Mouse (Mus musculus): ENCODE data around the gene Dclk1. TPM values are rescaled to one million over a fixed set of nuclear protein-coding genes. Genes with fewer than 3 reads are reported as not detected.
A peak's percentile ranks its signal among the peaks of the same experiment; 100 is the strongest.

Dclk1 gene
- polyA plus RNA-seq, 1 experiment from 2014 or later: 277 TPM

DNA sequence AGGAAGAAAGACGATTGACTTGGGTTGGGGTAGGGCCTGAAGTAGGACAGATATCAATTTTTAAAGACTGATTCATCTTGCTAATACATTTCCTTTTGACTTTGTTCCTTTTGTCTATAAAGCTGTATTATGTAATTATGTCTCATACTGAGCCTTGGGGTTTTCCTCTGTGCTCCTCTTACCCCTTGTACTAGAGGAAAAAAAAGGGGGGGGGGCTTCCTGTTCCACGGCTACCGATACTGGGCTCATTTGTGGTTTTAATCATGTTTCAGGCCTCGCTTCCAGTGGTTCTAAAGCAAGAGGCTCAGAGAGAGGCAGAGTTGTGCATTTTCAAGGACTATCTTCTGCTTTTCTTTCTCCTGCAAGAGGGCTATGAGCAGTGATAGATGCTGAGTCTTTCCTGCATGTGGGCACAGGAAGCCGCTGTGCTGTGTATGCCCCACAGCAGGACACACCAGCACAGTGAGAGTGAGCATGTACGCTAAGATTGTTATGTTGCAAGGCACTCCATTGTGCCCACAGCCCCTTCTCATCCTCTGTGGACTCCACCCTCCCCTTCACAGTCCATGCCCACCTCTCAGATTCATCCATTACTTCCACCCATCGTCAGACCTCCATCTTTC lies 196.8 kb downstream of the Dclk1 start:
- no peaks in the 10 kb centered on the region for H3K27me3 ChIP-seq (replicated peaks; ENCODE audit: control insufficient read depth, insufficient read depth, low read length)
- no peaks in the 10 kb centered on the region for H3K36me3 ChIP-seq (ENCODE audit: control insufficient read depth, insufficient read depth)
- ATAC-seq: no peak
- no peak overlapping the region for H3K9ac ChIP-seq (replicated peaks; ENCODE audit: low read depth, low read length)
- WGBS: 81% methylated on average over 7 of the region's 7 CpGs
- no peaks in the 10 kb centered on the region for H3K9me3 ChIP-seq (ENCODE audit: control insufficient read depth, low read length)
- H3K4me2 ChIP-seq (ENCODE audit: low read length): no peak overlapping the region
- H3K27ac ChIP-seq (ENCODE audit: low read length): no peak overlapping the region
- peaks cover 21% of the 10 kb centered on the region for H3K4me1 ChIP-seq (replicated peaks; ENCODE audit: control insufficient read depth, insufficient read depth, low read length)
- no peak overlapping the region for H3K4me3 ChIP-seq (replicated peaks; ENCODE audit: low read length)

DNA sequence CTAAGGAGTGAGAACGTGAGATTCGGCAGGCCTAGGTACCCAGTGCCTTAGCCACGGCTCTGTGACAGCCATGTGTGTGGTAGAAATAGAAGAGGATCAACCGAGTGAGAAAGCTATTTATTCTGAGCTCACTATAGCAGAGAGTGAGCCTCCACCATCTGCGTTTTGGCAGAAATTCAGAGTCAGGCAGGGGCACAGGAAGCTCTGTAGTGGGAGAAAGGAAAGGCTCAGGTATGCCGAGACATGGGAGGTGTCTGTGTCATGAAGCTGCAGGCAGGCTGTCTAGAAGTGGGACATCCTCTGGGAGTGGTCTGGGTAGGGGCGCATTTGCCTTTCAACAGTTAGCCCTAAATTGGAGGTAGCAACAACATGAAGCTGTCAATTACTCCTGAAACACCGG lies 198.2 kb downstream of the Dclk1 start:
- Histone ChIP-seq H3K4me2 (ENCODE audit: low read length) (no peak overlapping the region), H3K4me1 (replicated peaks; ENCODE audit: control insufficient read depth, insufficient read depth, low read length) (peaks cover 21% of the 10 kb centered on the region), H3K4me3 (replicated peaks; ENCODE audit: low read length) (no peak overlapping the region), H3K36me3 (ENCODE audit: control insufficient read depth, insufficient read depth) (no peaks in the 10 kb centered on the region), H3K9ac (replicated peaks; ENCODE audit: low read depth, low read length) (no peak overlapping the region), H3K27ac (ENCODE audit: low read length) (peak overlapping the region; percentile 48), H3K27me3 (replicated peaks; ENCODE audit: control insufficient read depth, insufficient read depth, low read length) (no peaks in the 10 kb centered on the region), H3K9me3 (ENCODE audit: control insufficient read depth, low read length) (no peaks in the 10 kb centered on the region)
- peak; percentile 75 for ATAC-seq
- 45% methylated on average over 8 of the region's 8 CpGs for WGBS

DNA sequence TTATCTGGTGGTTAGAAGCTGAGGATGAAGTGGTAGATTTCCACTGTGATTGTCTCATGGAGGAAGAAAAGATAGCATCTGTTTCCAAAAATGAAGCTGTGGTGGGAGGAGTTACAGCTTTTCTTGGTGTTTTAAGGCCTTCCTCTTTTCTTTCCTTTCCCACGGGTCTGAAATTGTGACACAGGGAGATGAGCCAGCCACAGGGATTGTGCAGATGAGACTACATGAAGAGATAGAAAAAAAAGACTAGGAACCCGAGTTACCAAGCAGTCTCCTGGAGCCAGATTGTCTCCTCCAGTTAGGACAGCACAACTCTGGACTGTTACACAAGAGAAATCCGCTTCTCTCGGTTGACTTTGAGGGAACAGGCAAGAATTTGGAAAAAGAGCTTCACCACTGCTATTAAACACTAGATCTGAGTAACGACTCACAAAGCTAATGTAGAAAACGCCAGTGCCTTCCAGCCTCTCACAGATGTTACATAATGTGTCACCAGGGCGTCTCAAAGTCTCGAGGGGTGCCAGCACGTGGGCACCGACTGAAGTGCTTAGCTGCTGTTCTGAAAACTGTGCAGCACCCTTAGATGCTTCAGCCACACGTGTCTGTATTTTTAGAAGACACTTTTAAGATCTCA lies 200.0 kb downstream of the Dclk1 start:
- Histone ChIP-seq H3K27ac (ENCODE audit: low read length) (no peak overlapping the region), H3K9ac (replicated peaks; ENCODE audit: low read depth, low read length) (no peak overlapping the region), H3K4me2 (ENCODE audit: low read length) (no peak overlapping the region), H3K4me3 (replicated peaks; ENCODE audit: low read length) (no peak overlapping the region), H3K36me3 (ENCODE audit: control insufficient read depth, insufficient read depth) (no peaks in the 10 kb centered on the region; the same call in 1 of the 2 replicates), H3K4me1 (replicated peaks; ENCODE audit: control insufficient read depth, insufficient read depth, low read length) (peaks cover 23% of the 10 kb centered on the region), H3K27me3 (replicated peaks; ENCODE audit: control insufficient read depth, insufficient read depth, low read length) (no peaks in the 10 kb centered on the region), H3K9me3 (ENCODE audit: control insufficient read depth, low read length) (no peaks in the 10 kb centered on the region)
- ATAC-seq: no peak
- WGBS: 75% methylated on average over 11 of the region's 11 CpGs

DNA sequence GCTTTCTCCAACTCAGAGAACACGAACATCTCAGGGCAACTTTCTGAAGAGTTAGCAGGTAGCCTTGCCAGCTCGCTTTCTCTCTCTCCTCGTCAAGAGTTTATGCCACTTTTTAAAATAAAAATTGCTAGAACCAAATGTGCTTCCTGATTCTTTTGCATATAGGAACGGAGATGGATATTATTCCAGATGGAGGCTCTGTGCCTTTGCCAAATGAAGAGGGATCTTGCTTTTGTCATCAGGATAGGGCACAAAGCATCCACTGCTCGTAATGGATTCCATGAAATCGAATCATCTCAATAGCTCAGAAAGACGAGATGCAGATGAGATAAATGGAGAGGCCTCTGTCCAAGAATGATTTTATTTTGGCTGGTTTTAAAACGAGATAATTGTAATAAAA lies 201.1 kb downstream of the Dclk1 start:
- H3K36me3 ChIP-seq (ENCODE audit: control insufficient read depth, insufficient read depth): no peaks in the 10 kb centered on the region; the same call in 1 of the 2 replicates
- H3K4me3 ChIP-seq (replicated peaks; ENCODE audit: low read length): no peak overlapping the region
- 62% methylated on average over 8 of the region's 8 CpGs for WGBS
- peak overlapping the region; percentile 16; the same call in 1 of the 2 replicates for H3K27ac ChIP-seq (ENCODE audit: low read length)
- H3K27me3 ChIP-seq (replicated peaks; ENCODE audit: control insufficient read depth, insufficient read depth, low read length): no peaks in the 10 kb centered on the region
- ATAC-seq: no peak
- H3K9ac ChIP-seq (replicated peaks; ENCODE audit: low read depth, low read length): no peak overlapping the region
- no peaks in the 10 kb centered on the region for H3K9me3 ChIP-seq (ENCODE audit: control insufficient read depth, low read length)
- H3K4me1 ChIP-seq (replicated peaks; ENCODE audit: control insufficient read depth, insufficient read depth, low read length): peaks cover 34% of the 10 kb centered on the region
- H3K4me2 ChIP-seq (ENCODE audit: low read length): no peak overlapping the region

DNA sequence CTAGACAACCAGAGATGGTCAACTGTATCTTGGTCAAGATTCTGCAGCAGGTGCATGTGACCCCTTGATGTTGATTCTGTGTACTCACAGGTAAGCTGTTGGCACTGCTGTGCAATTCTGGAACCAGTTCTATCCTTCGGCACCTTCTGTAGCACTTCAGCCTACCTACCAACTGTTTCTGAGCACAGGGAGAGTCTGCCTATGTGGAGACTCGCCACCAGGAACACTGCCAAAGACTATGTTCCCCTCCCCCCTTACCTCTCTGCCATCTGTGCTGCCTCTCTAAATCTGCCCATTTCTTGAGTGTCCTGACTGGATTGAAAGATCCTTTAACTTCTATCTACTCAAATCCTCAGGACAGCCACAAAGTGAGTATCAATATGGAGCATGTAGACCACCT lies 201.6 kb downstream of the Dclk1 start:
- peaks cover 34% of the 10 kb centered on the region for H3K4me1 ChIP-seq (replicated peaks; ENCODE audit: control insufficient read depth, insufficient read depth, low read length)
- H3K4me2 ChIP-seq (ENCODE audit: low read length): no peak overlapping the region
- H3K9ac ChIP-seq (replicated peaks; ENCODE audit: low read depth, low read length): no peak overlapping the region
- no peak overlapping the region; the same call in 1 of the 2 replicates for H3K27ac ChIP-seq (ENCODE audit: low read length)
- no peak for ATAC-seq
- H3K27me3 ChIP-seq (replicated peaks; ENCODE audit: control insufficient read depth, insufficient read depth, low read length): no peaks in the 10 kb centered on the region
- H3K36me3 ChIP-seq (ENCODE audit: control insufficient read depth, insufficient read depth): no peaks in the 10 kb centered on the region; the same call in 1 of the 2 replicates
- no peaks in the 10 kb centered on the region for H3K9me3 ChIP-seq (ENCODE audit: control insufficient read depth, low read length)
- no peak overlapping the region for H3K4me3 ChIP-seq (replicated peaks; ENCODE audit: low read length)
- 39% methylated on average over 2 of the region's 2 CpGs for WGBS

DNA sequence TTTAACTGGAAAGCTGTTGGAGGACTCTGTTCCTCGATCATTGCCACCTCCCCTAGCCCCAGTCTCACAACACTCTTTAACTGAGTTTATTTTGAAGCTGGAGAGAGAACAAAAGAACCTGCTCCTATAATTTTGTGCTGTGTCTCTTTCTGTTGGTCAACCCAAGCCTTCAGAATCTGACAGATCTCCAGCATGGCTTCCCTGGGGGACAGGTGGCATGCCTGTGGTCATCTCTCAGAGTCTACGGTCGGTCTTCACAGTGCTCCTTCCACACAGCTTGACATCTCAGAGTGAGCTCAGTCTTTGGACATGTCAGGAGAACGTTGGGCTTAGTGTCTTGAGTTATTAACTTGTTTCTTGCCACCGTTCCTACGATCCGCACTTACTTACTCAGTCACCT lies 204.5 kb downstream of the Dclk1 start:
- WGBS: 92% methylated on average over 7 of the region's 7 CpGs
- Histone ChIP-seq H3K9ac (replicated peaks; ENCODE audit: low read depth, low read length) (no peak overlapping the region), H3K27ac (ENCODE audit: low read length) (no peak overlapping the region), H3K9me3 (ENCODE audit: control insufficient read depth, low read length) (no peaks in the 10 kb centered on the region), H3K4me3 (replicated peaks; ENCODE audit: low read length) (no peak overlapping the region), H3K27me3 (replicated peaks; ENCODE audit: control insufficient read depth, insufficient read depth, low read length) (no peaks in the 10 kb centered on the region), H3K36me3 (ENCODE audit: control insufficient read depth, insufficient read depth) (no peaks in the 10 kb centered on the region; the same call in 1 of the 2 replicates), H3K4me1 (replicated peaks; ENCODE audit: control insufficient read depth, insufficient read depth, low read length) (peaks cover 21% of the 10 kb centered on the region), H3K4me2 (ENCODE audit: low read length) (no peak overlapping the region)
- ATAC-seq: no peak

DNA sequence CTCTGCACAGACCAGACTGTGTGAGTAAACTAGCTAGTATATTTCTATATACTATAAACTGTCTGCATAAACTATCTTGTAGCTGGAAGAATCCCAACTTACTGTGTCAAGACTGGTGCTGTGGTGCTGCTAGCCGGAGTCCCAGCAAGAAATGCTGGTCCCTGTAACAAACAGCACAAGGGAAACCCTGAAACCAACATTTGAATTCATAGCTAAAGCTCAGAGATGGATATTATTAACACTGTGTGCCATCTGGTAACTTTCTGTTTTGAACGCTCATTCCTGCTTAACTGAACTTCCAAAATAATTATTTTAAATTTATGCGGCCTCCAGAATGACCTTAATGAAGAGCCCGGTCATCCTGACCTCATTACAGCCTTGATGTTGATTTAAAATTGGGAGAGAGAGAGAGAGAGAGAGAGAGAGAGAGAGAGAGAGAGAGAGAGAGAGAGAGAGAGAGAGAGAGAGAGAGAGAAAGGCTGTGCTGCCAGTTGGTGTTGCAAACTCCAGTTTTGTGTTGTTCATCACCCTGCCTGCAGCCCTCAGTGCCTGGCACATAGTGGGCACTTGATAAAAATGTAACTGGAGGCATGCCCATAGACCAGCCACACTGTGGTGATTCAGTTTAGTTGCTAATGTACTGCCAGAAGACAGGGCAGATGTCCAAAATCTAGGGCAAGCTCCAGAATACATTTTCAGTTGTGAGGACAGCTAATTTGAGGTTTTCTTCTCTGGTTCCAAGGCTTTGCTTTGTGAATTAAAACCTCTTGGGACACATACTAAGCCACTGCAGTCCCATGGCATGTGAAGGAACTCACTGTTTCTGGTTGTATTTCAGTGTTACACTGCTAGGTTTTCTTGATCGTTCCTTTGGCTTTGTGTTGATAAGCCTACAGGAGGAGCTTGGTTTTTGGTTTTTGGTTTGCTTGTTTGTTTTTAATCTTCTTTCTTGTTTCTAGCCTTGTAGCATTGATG lies 205.6 kb downstream of the Dclk1 start:
- Histone ChIP-seq H3K9me3 (ENCODE audit: control insufficient read depth, low read length) (no peaks in the 10 kb centered on the region), H3K4me3 (replicated peaks; ENCODE audit: low read length) (no peak overlapping the region), H3K36me3 (ENCODE audit: control insufficient read depth, insufficient read depth) (no peaks in the 10 kb centered on the region; the same call in 1 of the 2 replicates), H3K27ac (ENCODE audit: low read length) (peak overlapping the region; percentile 64), H3K9ac (replicated peaks; ENCODE audit: low read depth, low read length) (no peak overlapping the region), H3K27me3 (replicated peaks; ENCODE audit: control insufficient read depth, insufficient read depth, low read length) (no peaks in the 10 kb centered on the region), H3K4me1 (replicated peaks; ENCODE audit: control insufficient read depth, insufficient read depth, low read length) (peaks cover 21% of the 10 kb centered on the region), H3K4me2 (ENCODE audit: low read length) (no peak overlapping the region)
- 42% methylated on average over 5 of the region's 5 CpGs for WGBS
- peak; percentile 95 for ATAC-seq

DNA sequence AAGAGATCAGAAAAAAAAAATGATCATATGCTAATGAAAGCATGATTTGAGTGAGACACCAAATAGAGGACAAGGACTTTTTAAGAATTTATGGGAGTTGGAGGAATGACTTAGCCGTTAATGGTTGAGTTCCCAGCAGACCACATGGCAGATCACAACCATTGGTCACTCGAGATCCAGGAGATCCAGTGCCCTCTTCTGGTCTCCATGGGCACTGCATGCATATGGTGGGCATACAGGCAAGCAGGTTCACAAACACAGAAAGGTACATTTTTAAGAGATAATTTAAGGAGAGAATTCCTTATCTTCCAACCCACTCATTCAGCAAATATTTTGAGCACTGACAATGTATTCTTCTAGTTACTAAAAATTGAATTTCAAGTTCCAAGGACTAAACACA lies 207.0 kb downstream of the Dclk1 start:
- H3K9ac ChIP-seq (replicated peaks; ENCODE audit: low read depth, low read length): no peak overlapping the region
- no peak overlapping the region for H3K4me2 ChIP-seq (ENCODE audit: low read length)
- H3K4me1 ChIP-seq (replicated peaks; ENCODE audit: control insufficient read depth, insufficient read depth, low read length): peaks cover 14% of the 10 kb centered on the region
- no peak for ATAC-seq
- no peaks in the 10 kb centered on the region for H3K9me3 ChIP-seq (ENCODE audit: control insufficient read depth, low read length)
- 90% methylated on average over 2 of the region's 2 CpGs for WGBS
- H3K36me3 ChIP-seq (ENCODE audit: control insufficient read depth, insufficient read depth): no peaks in the 10 kb centered on the region; the same call in 1 of the 2 replicates
- H3K27ac ChIP-seq (ENCODE audit: low read length): no peak overlapping the region
- H3K4me3 ChIP-seq (replicated peaks; ENCODE audit: low read length): no peak overlapping the region
- no peaks in the 10 kb centered on the region for H3K27me3 ChIP-seq (replicated peaks; ENCODE audit: control insufficient read depth, insufficient read depth, low read length)

DNA sequence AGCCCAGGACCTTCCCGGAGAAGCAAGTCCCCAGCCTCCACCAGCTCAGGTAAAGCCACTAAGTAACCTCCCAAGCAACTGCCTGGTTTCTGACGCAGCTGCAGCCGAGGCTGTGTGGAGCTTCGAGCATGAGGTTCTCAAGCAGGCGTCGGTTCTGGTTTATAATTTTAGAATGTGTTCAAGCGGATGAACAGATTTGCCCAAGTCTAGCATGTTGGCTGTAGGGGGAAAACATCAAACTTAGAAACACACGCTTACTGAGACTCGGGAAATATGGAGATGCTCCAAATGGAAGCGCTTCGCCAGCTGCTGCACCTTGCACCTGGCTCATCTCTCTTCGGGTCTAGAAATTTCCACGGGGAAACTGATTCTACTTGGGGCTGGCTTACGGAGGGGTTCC lies 208.9 kb downstream of the Dclk1 start:
- Histone ChIP-seq H3K9ac (replicated peaks; ENCODE audit: low read depth, low read length) (no peak overlapping the region), H3K36me3 (ENCODE audit: control insufficient read depth, insufficient read depth) (no peaks in the 10 kb centered on the region), H3K27me3 (replicated peaks; ENCODE audit: control insufficient read depth, insufficient read depth, low read length) (no peaks in the 10 kb centered on the region), H3K4me1 (replicated peaks; ENCODE audit: control insufficient read depth, insufficient read depth, low read length) (peaks cover 14% of the 10 kb centered on the region), H3K27ac (ENCODE audit: low read length) (no peak overlapping the region), H3K4me2 (ENCODE audit: low read length) (no peak overlapping the region), H3K4me3 (replicated peaks; ENCODE audit: low read length) (no peak overlapping the region), H3K9me3 (ENCODE audit: control insufficient read depth, low read length) (no peaks in the 10 kb centered on the region)
- WGBS: 85% methylated on average over 14 of the region's 14 CpGs
- ATAC-seq: no peak

All from forebrain, embryonic 16.5 days (tissue).